Mouse (Mus musculus) heart, embryonic 13.5 days (tissue): ENCODE measurements around the gene Iqsec1. TPM values are rescaled to one million over a fixed set of nuclear protein-coding genes. Genes with fewer than 3 reads are reported as not detected.
A peak's percentile ranks its signal among the peaks of the same experiment; 100 is the strongest.

ENCODE experiments used
- ATAC-seq: fragments of 200-750 bp; cut with Nextera tagmentation; 2 replicates; pipeline ENCODE4 v1.8.0; 2017; ENCODE audit warnings: moderate TSS enrichment; ENCODE audit not compliant: insufficient number of reproducible peaks, low FRiP score, low TSS enrichment; ENCODE audit errors: extremely low read depth
- H3K27ac ChIP-seq: fragments of 300-500 bp; sonication (generic); replicated peaks from 2 replicates; pipeline ENCODE4 v1.5.1; 2015; ENCODE audit warnings: moderate library complexity, mild to moderate bottlenecking, inconsistent platforms
- H3K27me3 ChIP-seq: fragments of 300-500 bp; sonication (generic); replicated peaks from 2 replicates; pipeline ENCODE4 v1.6.1; 2015; ENCODE audit warnings: mild to moderate bottlenecking, inconsistent platforms
- H3K36me3 ChIP-seq: fragments of 300-500 bp; sonication (generic); 2 replicates; pipeline ENCODE4 v1.6.1; 2015; ENCODE audit warnings: mild to moderate bottlenecking, inconsistent platforms
- H3K4me1 ChIP-seq: fragments of 300-500 bp; sonication (generic); 2 replicates; pipeline ENCODE4 v1.6.1; 2015; ENCODE audit warnings: inconsistent platforms
- H3K4me2 ChIP-seq: fragments of 300-500 bp; sonication (generic); 2 replicates; pipeline ENCODE4 v1.6.1; 2015; ENCODE audit warnings: inconsistent platforms, mild to moderate bottlenecking, moderate library complexity
- H3K4me3 ChIP-seq: fragments of 300-500 bp; sonication (generic); 2 replicates; pipeline ENCODE4 v1.5.1; 2015; ENCODE audit warnings: moderate library complexity, mild to moderate bottlenecking, inconsistent platforms
- H3K9ac ChIP-seq: fragments of 300-500 bp; sonication (generic); 2 replicates; pipeline ENCODE4 v1.6.1; 2015; ENCODE audit warnings: inconsistent platforms, mild to moderate bottlenecking, moderate library complexity
- H3K9me3 ChIP-seq: fragments of 300-500 bp; sonication (generic); 2 replicates; pipeline ENCODE4 v1.6.1; 2016; ENCODE audit warnings: inconsistent platforms
- WGBS: fragments of 180-500 bp; shearing (Covaris S2); methylation state at CpG from one replicate; pipeline ENCODE4 v1.1.7; 2015; ENCODE audit warnings: mixed read lengths; 5-methylcytosine and 5-hydroxymethylcytosine counted together
- polyA plus RNA-seq: library from polyadenylated mRNA; unstranded; fragments of >200 nt; fragmentation: Nextera tagmentation; extraction: Ambion mirVana; gene quantifications from 2 replicates; pipeline ENCODE4 v1.2.1, GENCODE M21; 2015

Iqsec1 gene
- polyA plus RNA-seq, 1 experiment from 2014 or later: 13.5 TPM

DNA sequence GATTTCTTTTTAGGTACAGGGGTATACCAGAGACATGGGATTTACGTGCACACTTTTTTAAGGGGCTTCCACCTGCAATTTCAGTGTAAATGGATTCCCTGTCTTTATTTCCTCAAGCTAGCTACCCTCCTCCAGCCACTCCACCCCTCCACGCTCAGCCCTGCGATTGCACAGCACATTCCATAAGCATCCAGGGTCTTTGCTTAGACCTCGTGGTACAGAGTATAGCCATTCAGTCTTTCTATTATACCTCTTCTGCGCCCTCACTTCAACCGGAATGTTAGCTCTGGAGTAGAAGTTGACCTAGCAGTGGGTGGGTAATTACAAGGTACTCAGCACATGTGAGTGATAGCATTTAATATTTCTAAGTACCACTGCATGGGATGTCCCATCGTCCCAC, 13.1 kb upstream of the Iqsec1 start:
- Histone ChIP-seq H3K4me1 (peaks cover 51% of the 10 kb centered on the region), H3K9ac (no peak overlapping the region), H3K4me2 (peak overlapping the region; percentile 58), H3K27me3 (no peaks in the 10 kb centered on the region), H3K9me3 (no peaks in the 10 kb centered on the region), H3K27ac (peak overlapping the region; percentile 53; the same call in 1 of the 2 replicates), H3K4me3 (no peak overlapping the region), H3K36me3 (no peaks in the 10 kb centered on the region)
- ATAC-seq: no peak
- WGBS: 39% methylated on average over 7 of the region's 7 CpGs

DNA sequence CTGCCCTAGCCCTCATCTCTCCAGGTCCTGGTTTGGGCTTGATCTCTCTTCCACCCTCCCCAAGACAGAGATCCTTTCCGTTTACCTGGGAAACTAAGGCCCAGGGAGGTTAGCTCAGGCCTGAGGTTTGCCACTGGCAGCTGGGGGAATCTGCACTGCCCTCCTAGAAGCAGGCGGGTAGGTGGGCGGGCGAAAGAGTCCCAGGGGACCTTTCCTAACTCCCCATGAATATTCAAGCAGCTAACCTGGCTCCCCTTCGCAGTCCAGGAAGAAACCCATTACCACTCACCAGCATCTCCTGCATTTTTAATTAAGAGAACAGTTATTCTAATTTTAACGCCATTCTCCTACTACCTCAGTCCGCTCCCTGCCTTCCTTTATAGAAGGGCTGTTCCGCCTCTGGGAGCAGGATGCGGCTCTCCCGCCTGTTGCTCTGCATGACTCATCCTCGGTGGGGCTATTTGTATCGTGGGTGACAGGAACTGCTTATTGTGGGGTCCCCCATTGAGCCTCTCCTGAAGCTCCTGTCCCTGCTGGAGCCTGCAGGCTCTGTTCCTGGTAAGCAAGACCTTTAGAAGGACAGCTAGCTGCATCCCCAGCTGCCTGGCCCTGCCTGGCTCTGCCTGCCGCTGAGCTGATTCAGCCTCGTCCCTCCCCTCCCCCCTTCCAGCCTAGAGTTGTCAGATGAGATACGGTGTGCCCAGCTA, 12.5 kb upstream of the Iqsec1 start:
- peak overlapping the region; percentile 53 for H3K27ac ChIP-seq
- no peaks in the 10 kb centered on the region for H3K27me3 ChIP-seq
- H3K4me3 ChIP-seq: peak overlapping the region; percentile 24
- H3K9ac ChIP-seq: peak overlapping the region; percentile 60
- H3K36me3 ChIP-seq: no peaks in the 10 kb centered on the region
- H3K4me1 ChIP-seq: peaks cover 51% of the 10 kb centered on the region
- H3K4me2 ChIP-seq: peak overlapping the region; percentile 58
- no peaks in the 10 kb centered on the region for H3K9me3 ChIP-seq
- ATAC-seq: no peak
- 17% methylated on average over 15 of the region's 15 CpGs for WGBS

DNA sequence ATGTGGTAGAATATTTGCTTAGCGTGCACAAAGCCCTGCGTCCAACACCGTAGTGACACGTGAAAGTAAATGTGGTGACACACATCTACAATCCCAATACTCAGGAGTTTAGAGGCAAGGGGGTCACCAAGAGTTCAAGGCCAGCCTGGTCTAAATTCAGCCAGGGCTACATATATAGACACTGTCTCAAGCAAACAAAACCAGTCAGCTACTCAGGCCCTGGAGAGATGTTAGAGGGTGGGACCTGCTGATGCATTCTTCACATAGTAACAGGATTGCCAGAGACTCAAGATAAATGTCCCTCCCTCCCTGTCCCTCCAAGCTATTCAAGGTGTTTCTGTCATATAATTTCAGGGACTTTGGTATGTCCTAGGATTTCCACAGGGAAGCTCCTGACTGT, 10.7 kb upstream of the Iqsec1 start:
- WGBS: 56% methylated on average over 4 of the region's 4 CpGs
- Histone ChIP-seq H3K9me3 (no peaks in the 10 kb centered on the region), H3K27ac (no peak overlapping the region), H3K4me3 (no peak overlapping the region), H3K9ac (no peak overlapping the region), H3K4me1 (peaks cover 51% of the 10 kb centered on the region), H3K4me2 (no peak overlapping the region), H3K36me3 (no peaks in the 10 kb centered on the region), H3K27me3 (no peaks in the 10 kb centered on the region)
- no peak for ATAC-seq

DNA sequence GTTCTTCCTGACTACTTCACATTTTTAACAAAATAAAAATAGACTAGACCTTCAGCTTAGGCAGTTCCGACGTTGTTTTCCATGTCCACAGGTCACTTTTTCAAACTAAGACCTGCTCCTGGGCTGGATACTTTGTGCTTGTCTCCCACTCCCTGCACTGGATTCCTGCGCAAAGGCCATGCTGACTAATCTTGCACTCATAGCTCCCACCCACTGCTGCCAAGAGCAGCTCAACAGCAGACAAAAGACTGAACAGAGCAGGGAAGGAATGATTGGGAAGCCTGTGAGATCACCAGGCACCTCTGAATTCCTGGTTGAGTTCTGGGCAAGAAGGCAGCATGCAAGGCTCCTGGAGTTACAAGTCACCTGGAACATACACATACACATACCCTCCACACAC, 8.5 kb upstream of the Iqsec1 start:
- WGBS: 77% methylated on average over 3 of the region's 3 CpGs
- Histone ChIP-seq H3K4me2 (no peak overlapping the region), H3K9me3 (no peaks in the 10 kb centered on the region), H3K36me3 (no peaks in the 10 kb centered on the region), H3K4me3 (no peak overlapping the region), H3K4me1 (peaks cover 41% of the 10 kb centered on the region), H3K9ac (no peak overlapping the region), H3K27ac (no peak overlapping the region), H3K27me3 (no peaks in the 10 kb centered on the region)
- no peak for ATAC-seq

DNA sequence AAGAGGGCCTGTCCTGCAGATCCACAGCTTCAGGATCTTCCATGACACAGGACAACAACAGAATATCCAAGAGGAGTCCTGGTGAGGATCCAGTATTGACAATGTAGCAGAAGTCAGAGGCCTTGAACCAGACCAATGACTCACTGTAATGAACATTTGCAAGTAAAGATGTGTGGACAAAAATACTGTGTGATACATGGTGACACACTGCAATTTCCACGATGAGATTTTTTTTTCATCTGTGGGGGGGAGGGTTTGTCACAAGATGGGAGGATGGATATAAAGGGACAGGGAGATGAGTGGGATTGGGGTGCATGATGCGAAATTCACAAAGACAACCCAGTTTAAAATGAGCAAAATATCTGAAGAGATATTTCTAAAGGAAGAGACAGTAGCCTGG, 7.7 kb upstream of the Iqsec1 start:
- no peak overlapping the region for H3K27ac ChIP-seq
- no peak for ATAC-seq
- peaks cover 34% of the 10 kb centered on the region for H3K4me1 ChIP-seq
- H3K4me3 ChIP-seq: no peak overlapping the region
- no peak overlapping the region for H3K9ac ChIP-seq
- no peaks in the 10 kb centered on the region for H3K27me3 ChIP-seq
- 78% methylated on average over 2 of the region's 2 CpGs for WGBS
- H3K9me3 ChIP-seq: no peaks in the 10 kb centered on the region
- no peaks in the 10 kb centered on the region for H3K36me3 ChIP-seq
- no peak overlapping the region for H3K4me2 ChIP-seq

DNA sequence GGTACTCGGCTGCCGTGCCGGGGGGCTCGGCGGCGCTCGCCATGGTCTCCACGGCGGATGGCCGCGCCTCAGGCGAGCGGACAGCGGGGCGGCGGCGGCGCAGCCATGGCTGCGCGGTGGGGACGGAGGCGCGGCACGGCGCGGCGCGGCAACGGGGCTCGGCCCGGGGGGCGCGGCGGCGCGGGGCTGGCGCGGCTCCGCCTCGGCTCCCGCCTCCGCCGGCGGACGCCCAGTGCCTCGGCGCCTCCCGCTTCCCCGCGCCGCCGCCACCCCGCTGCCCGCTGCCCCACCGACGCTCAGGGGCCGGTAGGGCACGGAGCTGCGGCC, 223 bp downstream of the Iqsec1 start:
- Histone ChIP-seq H3K4me3 (peak overlapping the region; percentile 75), H3K27ac (peak overlapping the region; percentile 84), H3K4me1 (peaks cover 45% of the 10 kb centered on the region), H3K9ac (peak overlapping the region; percentile 94), H3K4me2 (peak overlapping the region; percentile 97), H3K36me3 (no peaks in the 10 kb centered on the region), H3K9me3 (peaks cover 8% of the 10 kb centered on the region; the same call in 1 of the 2 replicates), H3K27me3 (0 out of 2 replicates have a peak, but pooled peaks cover 6% of the 10 kb centered on the region)
- WGBS: 0% methylated on average over 26 of the region's 59 CpGs
- no peak for ATAC-seq

DNA sequence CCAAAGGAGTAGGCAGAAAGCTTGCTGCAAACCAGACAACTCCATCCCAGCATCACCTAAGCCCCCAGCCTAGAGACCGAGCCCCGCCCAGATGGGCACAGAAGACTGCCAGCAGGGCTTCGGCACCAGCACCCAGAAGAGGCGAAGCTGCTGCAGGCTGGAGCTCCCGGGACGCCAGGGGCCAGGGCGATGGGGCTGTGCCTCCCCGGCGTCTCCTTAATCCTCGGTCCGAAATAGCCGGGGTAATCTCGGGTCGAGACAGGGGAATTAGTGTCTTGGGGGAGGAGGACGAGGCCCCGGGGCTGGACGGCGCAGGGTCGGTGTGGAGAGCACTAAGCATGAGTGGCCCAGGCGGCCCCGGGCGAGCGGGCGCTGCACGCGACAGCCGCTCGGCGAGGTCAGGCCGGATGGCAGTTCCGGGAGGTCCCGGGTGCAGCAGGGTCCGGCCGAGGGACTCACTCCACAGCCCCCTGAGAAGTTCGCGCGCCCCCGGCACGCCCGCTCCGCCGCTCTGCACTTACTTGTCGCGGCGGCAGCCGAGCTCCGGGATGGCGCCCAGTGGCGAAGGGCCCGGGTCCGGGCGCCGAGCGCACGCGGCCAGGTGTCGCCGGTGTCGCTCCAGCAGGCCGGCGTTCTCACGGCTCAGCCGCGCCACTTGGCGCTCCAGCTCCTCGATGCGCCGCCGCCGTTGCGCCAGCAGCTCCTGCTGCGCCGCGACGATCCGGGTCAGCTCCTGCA, 755 bp downstream of the Iqsec1 start:
- no peak for ATAC-seq
- Histone ChIP-seq H3K4me1 (peaks cover 50% of the 10 kb centered on the region), H3K27me3 (0 out of 2 replicates have a peak, but pooled peaks cover 6% of the 10 kb centered on the region), H3K4me3 (peak overlapping the region; percentile 75), H3K9ac (peak overlapping the region; percentile 94), H3K36me3 (no peaks in the 10 kb centered on the region), H3K27ac (peak overlapping the region; percentile 84), H3K4me2 (peak overlapping the region; percentile 97), H3K9me3 (peaks cover 8% of the 10 kb centered on the region; the same call in 1 of the 2 replicates)
- WGBS: under 1% methylated on average over 66 of the region's 76 CpGs

DNA sequence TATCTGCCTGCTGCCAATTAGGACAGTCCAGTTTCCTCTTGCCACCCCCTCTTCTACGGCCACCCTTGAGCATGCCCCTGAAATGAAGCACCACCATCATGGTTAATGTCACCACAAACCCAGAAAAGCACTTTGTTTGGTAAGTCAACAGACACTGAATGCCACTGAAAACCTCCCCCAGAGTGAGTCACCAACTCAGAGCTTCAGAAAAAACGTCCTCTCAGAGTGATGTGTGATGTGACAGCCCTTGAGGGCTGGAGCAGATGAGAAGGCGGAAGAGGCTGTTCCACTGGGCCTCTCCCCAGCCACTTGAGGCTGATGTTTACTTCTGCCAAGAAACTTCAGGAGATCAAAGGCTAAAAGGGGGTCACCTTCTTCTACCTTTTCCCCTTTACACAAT, 4.4 kb downstream of the Iqsec1 start:
- 0 out of 2 replicates have a peak, but pooled peaks cover 6% of the 10 kb centered on the region for H3K27me3 ChIP-seq
- ATAC-seq: no peak
- H3K4me2 ChIP-seq: 0 out of 2 replicates have a peak overlapping the region, but pooled peaks have one; percentile 9
- H3K27ac ChIP-seq: peak overlapping the region; percentile 84
- peaks cover 61% of the 10 kb centered on the region for H3K4me1 ChIP-seq
- H3K9me3 ChIP-seq: no peaks in the 10 kb centered on the region
- H3K4me3 ChIP-seq: no peak overlapping the region
- H3K36me3 ChIP-seq: no peaks in the 10 kb centered on the region
- 22% methylated on average over 3 of the region's 3 CpGs for WGBS
- H3K9ac ChIP-seq: peak overlapping the region; percentile 24

DNA sequence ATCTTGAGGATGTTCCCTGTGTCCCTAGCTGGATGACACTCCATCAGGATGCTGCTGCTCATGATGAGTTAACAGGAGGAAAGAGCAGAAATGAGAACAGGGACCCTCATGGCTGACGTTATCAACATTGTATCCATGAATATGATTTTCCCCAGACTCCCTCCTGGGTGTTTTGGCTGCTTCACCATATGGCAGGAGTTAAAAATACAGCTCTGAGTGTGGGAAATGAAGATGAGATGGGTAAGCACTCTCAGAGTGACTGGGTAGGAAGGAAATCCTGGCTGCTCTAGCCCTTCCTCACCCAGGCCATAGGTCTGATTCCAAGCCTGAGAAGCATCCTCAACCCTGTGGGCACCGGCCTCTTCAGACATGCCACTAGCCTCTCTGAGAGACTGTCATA, 14.2 kb downstream of the Iqsec1 start:
- no peak overlapping the region for H3K4me3 ChIP-seq
- 68% methylated on average over 2 of the region's 2 CpGs for WGBS
- no peak overlapping the region for H3K27ac ChIP-seq
- H3K27me3 ChIP-seq: no peaks in the 10 kb centered on the region
- H3K4me2 ChIP-seq: no peak overlapping the region
- no peaks in the 10 kb centered on the region for H3K9me3 ChIP-seq
- no peaks in the 10 kb centered on the region for H3K36me3 ChIP-seq
- H3K4me1 ChIP-seq: peaks cover 48% of the 10 kb centered on the region
- no peak overlapping the region for H3K9ac ChIP-seq
- ATAC-seq: no peak

DNA sequence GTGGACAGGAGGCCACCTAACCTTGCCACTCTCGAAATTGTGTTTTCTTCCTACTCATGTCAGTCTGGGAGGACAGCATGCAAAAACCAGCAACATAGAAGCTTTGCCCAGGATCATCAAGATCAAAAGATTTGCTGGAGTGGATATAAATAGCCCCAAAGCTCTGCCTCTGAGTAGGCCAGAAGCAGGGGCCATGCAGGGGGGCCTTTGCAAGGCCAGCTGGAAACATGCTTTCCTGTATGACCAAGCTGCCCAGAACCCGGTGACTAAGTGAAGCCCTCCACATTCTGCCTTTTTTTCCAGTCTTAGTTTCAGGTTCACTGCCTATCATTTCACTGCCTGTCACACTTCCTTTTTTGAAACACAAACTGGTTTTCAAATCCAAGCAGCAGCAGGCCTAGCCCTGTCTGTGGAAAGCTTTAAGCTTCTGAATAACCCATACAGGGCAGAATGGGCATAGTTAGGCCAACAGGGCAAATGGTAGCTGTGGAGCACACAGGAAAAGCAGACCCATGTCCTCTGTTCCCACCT, 19.1 kb downstream of the Iqsec1 start:
- Histone ChIP-seq H3K9me3 (no peaks in the 10 kb centered on the region), H3K4me3 (no peak overlapping the region), H3K4me1 (peaks cover 49% of the 10 kb centered on the region), H3K36me3 (no peaks in the 10 kb centered on the region), H3K4me2 (peak overlapping the region; percentile 33), H3K27me3 (no peaks in the 10 kb centered on the region), H3K27ac (peak overlapping the region; percentile 83), H3K9ac (peak overlapping the region; percentile 60; the same call in 1 of the 2 replicates)
- ATAC-seq: no peak
- WGBS: 16% methylated on average over 2 of the region's 2 CpGs

DNA sequence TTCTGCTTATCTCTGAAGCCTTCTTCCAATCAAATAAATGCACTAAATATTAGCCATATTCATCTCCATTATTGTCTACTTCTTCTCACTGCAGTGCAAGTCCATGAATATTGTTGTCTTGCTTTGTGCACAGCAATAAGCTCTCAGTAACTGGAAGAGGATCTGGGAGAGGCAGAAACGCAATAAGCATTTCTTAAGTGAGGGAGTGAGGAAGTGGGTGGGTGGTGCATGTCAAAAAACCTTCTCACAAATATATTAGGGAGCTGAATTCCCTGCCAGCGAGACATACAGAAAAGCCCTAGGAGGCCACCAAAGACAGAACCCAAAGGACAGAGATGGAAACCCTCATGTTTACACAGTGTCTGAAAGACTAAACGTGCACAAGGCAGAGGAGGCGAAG, 35.1 kb downstream of the Iqsec1 start:
- 43% methylated on average over 4 of the region's 4 CpGs for WGBS
- no peak for ATAC-seq
- Histone ChIP-seq H3K27ac (no peak overlapping the region), H3K27me3 (no peaks in the 10 kb centered on the region), H3K4me1 (peaks cover 57% of the 10 kb centered on the region), H3K9me3 (no peaks in the 10 kb centered on the region), H3K4me2 (no peak overlapping the region), H3K36me3 (no peaks in the 10 kb centered on the region), H3K9ac (no peak overlapping the region), H3K4me3 (no peak overlapping the region)
